Mouse (Mus musculus): ENCODE data around the gene Cd164l2. TPM values are rescaled to one million over a fixed set of nuclear protein-coding genes. Genes with fewer than 3 reads are reported as not detected.

Gene Cd164l2
- polyA plus RNA-seq, 1 experiment from 2014 or later = 11.6 TPM

GRCm38 (mm10) chr4:133265759-133266158 is 53.8 kb downstream of the Cd164l2 start:
- Histone ChIP-seq H3K36me3 (ENCODE audit: control insufficient read depth, insufficient read depth, low read length) (peaks cover 41% of the 10 kb centered on the region), H3K27me3 (ENCODE audit: control insufficient read depth, insufficient read depth, low read length) (no peaks in the 10 kb centered on the region), H3K9ac (replicated peaks; ENCODE audit: low read depth, low read length) (no peak overlapping the region), H3K4me3 (ENCODE audit: low read depth, low read length) (no peak overlapping the region), H3K9me3 (ENCODE audit: control insufficient read depth, low read depth, low read length) (no peaks in the 10 kb centered on the region), H3K4me1 (ENCODE audit: control insufficient read depth, insufficient read depth, low read length) (no peaks in the 10 kb centered on the region), H3K27ac (ENCODE audit: low read length) (no peak overlapping the region), H3K4me2 (replicated peaks; ENCODE audit: low read depth, low read length) (no peak overlapping the region)
- ATAC-seq (ENCODE audit: insufficient number of reproducible peaks, insufficient read depth, low FRiP score, low read depth) = no peak
- 67% methylated on average over 4 of the region's 4 CpGs for WGBS

GRCm38 (mm10) chr4:133266248-133266880 is 54.4 kb downstream of the Cd164l2 start:
- no peak for ATAC-seq (ENCODE audit: insufficient number of reproducible peaks, insufficient read depth, low FRiP score, low read depth)
- H3K4me1 ChIP-seq (ENCODE audit: control insufficient read depth, insufficient read depth, low read length) = no peaks in the 10 kb centered on the region
- no peak overlapping the region for H3K4me3 ChIP-seq (ENCODE audit: low read depth, low read length)
- WGBS = 88% methylated on average over 12 of the region's 12 CpGs
- H3K9ac ChIP-seq (replicated peaks; ENCODE audit: low read depth, low read length) = no peak overlapping the region
- H3K36me3 ChIP-seq (ENCODE audit: control insufficient read depth, insufficient read depth, low read length) = peaks cover 41% of the 10 kb centered on the region
- H3K27me3 ChIP-seq (ENCODE audit: control insufficient read depth, insufficient read depth, low read length) = no peaks in the 10 kb centered on the region
- H3K9me3 ChIP-seq (ENCODE audit: control insufficient read depth, low read depth, low read length) = no peaks in the 10 kb centered on the region
- no peak overlapping the region for H3K27ac ChIP-seq (ENCODE audit: low read length)
- H3K4me2 ChIP-seq (replicated peaks; ENCODE audit: low read depth, low read length) = no peak overlapping the region

- WGBS = 88% methylated on average over 3 of the region's 3 CpGs
- no peak for ATAC-seq (ENCODE audit: insufficient number of reproducible peaks, insufficient read depth, low FRiP score, low read depth)
- Histone ChIP-seq H3K4me2 (replicated peaks; ENCODE audit: low read depth, low read length) (no peak overlapping the region), H3K4me3 (ENCODE audit: low read depth, low read length) (no peak overlapping the region), H3K27ac (ENCODE audit: low read length) (no peak overlapping the region), H3K4me1 (ENCODE audit: control insufficient read depth, insufficient read depth, low read length) (no peaks in the 10 kb centered on the region), H3K27me3 (ENCODE audit: control insufficient read depth, insufficient read depth, low read length) (no peaks in the 10 kb centered on the region), H3K9me3 (ENCODE audit: control insufficient read depth, low read depth, low read length) (no peaks in the 10 kb centered on the region), H3K9ac (replicated peaks; ENCODE audit: low read depth, low read length) (no peak overlapping the region), H3K36me3 (ENCODE audit: control insufficient read depth, insufficient read depth, low read length) (peaks cover 41% of the 10 kb centered on the region)
These were observed 57.0 kb downstream of the Cd164l2 start for GRCm38 (mm10) chr4:133268931-133269330.

GRCm38 (mm10) chr4:133269596-133269995 is 57.7 kb downstream of the Cd164l2 start:
- Histone ChIP-seq H3K27me3 (ENCODE audit: control insufficient read depth, insufficient read depth, low read length) (no peaks in the 10 kb centered on the region), H3K9ac (replicated peaks; ENCODE audit: low read depth, low read length) (no peak overlapping the region), H3K36me3 (ENCODE audit: control insufficient read depth, insufficient read depth, low read length) (peaks cover 41% of the 10 kb centered on the region), H3K4me3 (ENCODE audit: low read depth, low read length) (no peak overlapping the region), H3K27ac (ENCODE audit: low read length) (no peak overlapping the region), H3K4me2 (replicated peaks; ENCODE audit: low read depth, low read length) (no peak overlapping the region), H3K4me1 (ENCODE audit: control insufficient read depth, insufficient read depth, low read length) (no peaks in the 10 kb centered on the region), H3K9me3 (ENCODE audit: control insufficient read depth, low read depth, low read length) (no peaks in the 10 kb centered on the region)
- ATAC-seq (ENCODE audit: insufficient number of reproducible peaks, insufficient read depth, low FRiP score, low read depth) = no peak
- 87% methylated on average over 3 of the region's 3 CpGs for WGBS

GRCm38 (mm10) chr4:133270929-133271328 is 59.0 kb downstream of the Cd164l2 start:
- Histone ChIP-seq H3K4me3 (ENCODE audit: low read depth, low read length) (no peak overlapping the region), H3K4me2 (replicated peaks; ENCODE audit: low read depth, low read length) (no peak overlapping the region), H3K27me3 (ENCODE audit: control insufficient read depth, insufficient read depth, low read length) (no peaks in the 10 kb centered on the region), H3K4me1 (ENCODE audit: control insufficient read depth, insufficient read depth, low read length) (peaks cover under 1% of the 10 kb centered on the region; the same call in 1 of the 2 replicates), H3K36me3 (ENCODE audit: control insufficient read depth, insufficient read depth, low read length) (peaks cover 37% of the 10 kb centered on the region), H3K9ac (replicated peaks; ENCODE audit: low read depth, low read length) (no peak overlapping the region), H3K9me3 (ENCODE audit: control insufficient read depth, low read depth, low read length) (no peaks in the 10 kb centered on the region), H3K27ac (ENCODE audit: low read length) (no peak overlapping the region)
- WGBS = 89% methylated on average over 9 of the region's 9 CpGs
- ATAC-seq (ENCODE audit: insufficient number of reproducible peaks, insufficient read depth, low FRiP score, low read depth) = no peak

Small RNA genes within 50 kb of the gene (microRNA-seq; reads per million reads assigned to microRNA genes)
- not detected for gene Mir7017

Other genes with a start within 250 kb of the Cd164l2 start
- gene Fgr, start 238.0 kb upstream of the Cd164l2 start, polyA plus RNA-seq (2014; fragmentation: Nextera tagmentation; extraction: Ambion mirVana) = 0.13 and 0.19 TPM in 2 replicates
- gene Ahdc1, start 200.9 kb upstream of the Cd164l2 start, polyA plus RNA-seq (2014; fragmentation: Nextera tagmentation; extraction: Ambion mirVana) = 10.3 and 10.7 TPM in 2 replicates
- 120 and 124 TPM in 2 replicates for gene Wasf2, start 81.6 kb upstream of the Cd164l2 start, polyA plus RNA-seq (2014; fragmentation: Nextera tagmentation; extraction: Ambion mirVana)
- not detected in 2 replicates for gene Gpr3, start 405 bp downstream of the Cd164l2 start, polyA plus RNA-seq (2014; fragmentation: Nextera tagmentation; extraction: Ambion mirVana)
- gene Map3k6, start 28.7 kb downstream of the Cd164l2 start, polyA plus RNA-seq (2014; fragmentation: Nextera tagmentation; extraction: Ambion mirVana) = 3.1 and 3.4 TPM in 2 replicates
- gene Sytl1, start 51.0 kb downstream of the Cd164l2 start, polyA plus RNA-seq (2014; fragmentation: Nextera tagmentation; extraction: Ambion mirVana) = 9.3 and 10.3 TPM in 2 replicates
- gene Tmem222, start 65.7 kb downstream of the Cd164l2 start, polyA plus RNA-seq (2014; fragmentation: Nextera tagmentation; extraction: Ambion mirVana) = 88.1 and 88.6 TPM in 2 replicates
- 18.5 and 19.9 TPM in 2 replicates for gene Wdtc1, start 141.3 kb downstream of the Cd164l2 start, polyA plus RNA-seq (2014; fragmentation: Nextera tagmentation; extraction: Ambion mirVana)
- gene Slc9a1, start 157.6 kb downstream of the Cd164l2 start, polyA plus RNA-seq (2014; fragmentation: Nextera tagmentation; extraction: Ambion mirVana) = 9.8 and 10.6 TPM in 2 replicates

Data from stomach, embryonic 14.5 days (tissue).